Mouse (Mus musculus) midbrain, postnatal 0 days (tissue): Measurements from ENCODE around the gene Shc3. TPM values are rescaled to one million over a fixed set of nuclear protein-coding genes. Genes with fewer than 3 reads are reported as not detected.

Experiments used
- ATAC-seq: fragments of 200-750 bp; cut with Nextera tagmentation; 2 replicates; pipeline ENCODE4 v1.8.0; 2017; ENCODE audit warnings: moderate number of reproducible peaks, mild to moderate bottlenecking, moderate TSS enrichment, moderate library complexity; ENCODE audit not compliant: low FRiP score
- DNase-seq: peaks from one replicate; pipeline ENCODE4 v3.0.0-alpha.2; 2015; ENCODE audit warnings: low spot score
- H3K27ac ChIP-seq: fragments of 300-500 bp; sonication (generic); 2 replicates; pipeline ENCODE4 v1.5.1; 2014; ENCODE audit warnings: low read depth, mild to moderate bottlenecking, low read length, mixed read lengths
- H3K27me3 ChIP-seq: fragments of 300-500 bp; sonication (generic); 2 replicates; pipeline ENCODE4 v1.6.1; 2014; ENCODE audit warnings: low read length, control low read depth, mixed read lengths; ENCODE audit not compliant: insufficient read depth
- H3K36me3 ChIP-seq: fragments of 300-500 bp; sonication (generic); 2 replicates; pipeline ENCODE4 v1.6.1; 2014; ENCODE audit warnings: low read length, control low read depth, mixed read lengths; ENCODE audit not compliant: insufficient read depth
- H3K4me1 ChIP-seq: fragments of 300-500 bp; sonication (generic); 2 replicates; pipeline ENCODE4 v1.6.1; 2014; ENCODE audit warnings: mild to moderate bottlenecking, control low read depth, antibody characterized with exemption, low read length, mixed read lengths; ENCODE audit not compliant: insufficient read depth
- H3K4me2 ChIP-seq: fragments of 300-500 bp; sonication (generic); 2 replicates; pipeline ENCODE4 v1.6.1; 2014; ENCODE audit warnings: low read depth, mild to moderate bottlenecking, low read length, mixed read lengths; ENCODE audit not compliant: poor library complexity, severe bottlenecking
- H3K4me3 ChIP-seq: fragments of 300-500 bp; sonication (generic); 2 replicates; pipeline ENCODE4 v1.5.1; 2014; ENCODE audit warnings: low read depth, mild to moderate bottlenecking, low read length, moderate library complexity
- H3K9ac ChIP-seq: fragments of 300-500 bp; sonication (generic); replicated peaks from 2 replicates; pipeline ENCODE4 v1.6.1; 2014; ENCODE audit warnings: mild to moderate bottlenecking, low read length, moderate library complexity, mixed read lengths; ENCODE audit not compliant: poor library complexity, severe bottlenecking
- H3K9me3 ChIP-seq: fragments of 300-500 bp; sonication (generic); 2 replicates; pipeline ENCODE4 v1.6.1; 2016; ENCODE audit warnings: low read length, control low read depth
- CTCF ChIP-seq: IDR thresholded peaks from 2 replicates; pipeline ENCODE4 v1.5.1; 2016; ENCODE audit warnings: antibody characterized with exemption, mild to moderate bottlenecking
- WGBS: fragments of 180-500 bp; shearing (Covaris S2); extraction: QIAGEN DNeasy Blood & Tissue Kit; methylation state at CpG from one replicate; pipeline ENCODE4 v1.1.7; 2014; 5-methylcytosine and 5-hydroxymethylcytosine counted together
- polyA plus RNA-seq: library from polyadenylated mRNA; unstranded; fragments of >200 nt; fragmentation: Nextera tagmentation; extraction: Ambion mirVana; gene quantifications from 2 replicates; pipeline ENCODE4 v1.2.1, GENCODE M21; 2015
- total RNA-seq: library from RNA; depleted of rRNA; stranded (reverse); fragments of >200 nt; gene quantifications from 2 replicates; pipeline ENCODE4 v1.2.3, GENCODE M21; 2014

The Shc3 gene
- total and polyA plus RNA-seq, 2 experiments from 2014 or later: 10.4 to 119 TPM

DNA sequence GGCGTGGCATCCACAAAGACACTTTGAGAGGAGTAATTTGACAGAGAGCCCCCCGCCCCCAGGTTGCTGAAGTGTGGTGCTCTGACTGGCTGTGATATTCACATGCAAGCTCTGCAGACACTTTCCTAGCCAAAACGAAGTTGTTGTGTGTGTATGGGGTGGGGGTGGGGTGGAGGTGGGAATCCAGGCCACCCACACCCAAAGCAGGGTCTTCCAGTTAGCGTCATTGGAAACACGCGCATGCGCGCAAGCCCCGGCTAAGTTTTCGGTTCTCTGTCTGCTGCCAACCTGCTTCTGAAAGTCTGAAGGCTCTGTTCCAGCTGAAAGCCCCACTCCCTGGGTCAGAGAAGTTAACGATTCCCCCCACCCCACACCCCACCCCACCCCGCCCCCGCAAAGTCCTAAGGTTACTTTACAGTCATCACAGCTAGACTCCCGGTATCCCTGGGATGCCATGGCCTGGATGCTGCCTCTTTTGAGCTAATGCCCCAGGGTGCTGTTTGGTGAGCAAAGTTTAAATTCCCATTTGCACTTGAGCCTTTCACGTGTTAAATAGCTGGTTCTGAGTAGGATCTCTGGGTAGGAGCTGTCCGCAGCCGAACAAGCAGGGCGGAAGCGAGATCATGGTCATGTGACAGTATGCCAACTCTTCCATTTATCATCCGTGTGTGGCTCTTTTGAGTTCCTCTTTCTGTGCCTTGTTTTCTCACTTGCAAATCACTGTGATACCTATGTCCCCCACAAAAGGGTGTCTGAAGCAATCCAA is 168.3 kb downstream of the Shc3 start:
- peak overlapping the region; percentile 38 for H3K27ac ChIP-seq

DNA sequence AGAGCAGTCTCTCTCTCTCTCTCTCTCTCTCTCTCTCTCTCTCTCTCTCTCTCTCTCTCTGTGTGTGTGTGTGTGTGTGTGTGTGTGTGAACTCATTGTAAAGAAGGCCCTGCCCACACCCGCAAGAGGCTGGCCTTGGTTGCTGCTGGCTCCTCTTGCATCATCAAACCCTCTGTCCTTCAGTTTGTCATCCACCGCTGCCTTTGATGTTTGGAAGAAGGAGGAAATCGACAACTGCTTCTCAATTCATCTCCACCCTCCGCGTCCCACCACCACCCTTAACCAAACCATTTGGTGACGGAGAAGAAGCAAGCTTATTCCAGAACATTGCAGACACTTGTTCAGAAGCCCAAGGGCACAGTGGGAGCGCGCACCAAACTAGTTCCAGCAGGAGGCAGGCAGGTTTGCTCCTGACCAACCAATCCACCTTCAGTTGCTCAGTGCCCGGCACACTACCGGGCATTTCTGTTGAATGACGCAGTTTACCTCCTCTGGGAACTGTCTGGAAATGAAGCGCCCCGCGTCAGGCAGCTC is 169.0 kb downstream of the Shc3 start:
- no peak for DNase-seq
- H3K4me3 ChIP-seq: peak overlapping the region; percentile 31
- peak; percentile 78 for ATAC-seq
- H3K4me1 ChIP-seq: no peaks in the 10 kb centered on the region; the same call in 1 of the 2 replicates
- H3K36me3 ChIP-seq: no peaks in the 10 kb centered on the region
- WGBS: 32% methylated on average over 13 of the region's 14 CpGs
- H3K9ac ChIP-seq: peak overlapping the region; percentile 42
- peak overlapping the region; percentile 68 for H3K4me2 ChIP-seq
- H3K9me3 ChIP-seq: no peaks in the 10 kb centered on the region
- no peaks in the 10 kb centered on the region for H3K27me3 ChIP-seq
- H3K27ac ChIP-seq: peak overlapping the region; percentile 38
- peak; percentile 32; the same call in 1 of the 2 replicates for TF ChIP-seq CTCF

More for the DNA sequence above, 168.3 kb downstream of the Shc3 start:
- ATAC-seq (peak; percentile 88), DNase-seq (peak; percentile 82)
- Histone ChIP-seq H3K27me3 (no peaks in the 10 kb centered on the region), H3K36me3 (no peaks in the 10 kb centered on the region), H3K9ac (peak overlapping the region; percentile 42), H3K4me2 (peak overlapping the region; percentile 68), H3K4me3 (peak overlapping the region; percentile 31), H3K4me1 (no peaks in the 10 kb centered on the region; the same call in 1 of the 2 replicates), H3K9me3 (no peaks in the 10 kb centered on the region)
- WGBS: 10% methylated on average over 20 of the region's 20 CpGs
- TF ChIP-seq CTCF: no peak

DNA sequence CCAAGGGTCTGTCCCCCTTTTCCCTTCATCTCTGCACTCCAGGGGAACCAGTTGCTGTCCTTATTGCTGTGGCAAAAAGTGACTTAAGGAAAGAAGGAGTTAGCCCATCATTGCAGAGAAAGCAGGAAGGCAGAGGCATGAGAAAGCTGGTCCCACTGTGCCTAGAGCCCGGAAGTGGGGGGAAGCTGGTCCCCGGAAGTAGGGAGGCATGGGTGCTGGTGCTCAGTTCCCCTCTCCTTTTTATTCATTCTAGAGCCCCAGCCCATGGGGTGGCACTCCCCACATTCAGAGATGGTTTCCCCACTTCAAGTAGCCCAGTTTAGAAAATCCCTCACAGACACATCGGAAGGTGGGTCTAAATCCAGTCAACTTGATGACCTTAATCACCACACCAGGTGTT is 169.7 kb downstream of the Shc3 start:
- whole genome bisulfite sequencing: 95% methylated on average over 3 of the region's 3 CpGs
- H3K27ac ChIP-seq: no peak overlapping the region

DNA sequence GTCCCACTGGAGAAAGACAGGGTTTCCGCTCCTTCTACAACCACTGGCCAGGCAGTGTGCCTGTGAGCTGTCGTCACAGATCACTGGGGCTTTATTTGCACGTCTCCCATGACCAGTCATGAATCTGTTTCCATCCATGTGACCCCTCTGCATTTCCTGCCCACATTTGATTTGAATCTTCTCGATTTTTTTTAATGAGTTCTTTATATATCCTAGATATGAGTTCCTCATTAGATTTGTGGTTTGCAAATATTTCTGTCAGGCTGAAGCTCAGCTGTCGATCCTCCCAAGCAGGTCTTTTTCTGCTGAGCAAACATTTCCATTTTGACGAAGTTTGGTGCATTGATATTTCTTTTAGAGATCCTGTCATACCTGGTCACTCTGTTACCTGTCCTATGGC is 171.4 kb downstream of the Shc3 start:
- no peak for TF ChIP-seq CTCF
- Histone ChIP-seq H3K4me3 (no peak overlapping the region), H3K27me3 (no peaks in the 10 kb centered on the region), H3K4me2 (no peak overlapping the region), H3K9ac (no peak overlapping the region), H3K4me1 (no peaks in the 10 kb centered on the region; the same call in 1 of the 2 replicates), H3K36me3 (no peaks in the 10 kb centered on the region), H3K9me3 (no peaks in the 10 kb centered on the region), H3K27ac (no peak overlapping the region)
- ATAC-seq (no peak), DNase-seq (no peak)
- 91% methylated on average over 6 of the region's 6 CpGs for WGBS

More for the DNA sequence above, 169.7 kb downstream of the Shc3 start:
- no peak for ATAC-seq
- Histone ChIP-seq H3K4me3 (no peak overlapping the region), H3K9ac (no peak overlapping the region), H3K4me2 (no peak overlapping the region), H3K4me1 (no peaks in the 10 kb centered on the region; the same call in 1 of the 2 replicates), H3K27me3 (no peaks in the 10 kb centered on the region), H3K9me3 (no peaks in the 10 kb centered on the region), H3K36me3 (no peaks in the 10 kb centered on the region)
- TF ChIP-seq CTCF: no peak
- no peak for DNase-seq

DNA sequence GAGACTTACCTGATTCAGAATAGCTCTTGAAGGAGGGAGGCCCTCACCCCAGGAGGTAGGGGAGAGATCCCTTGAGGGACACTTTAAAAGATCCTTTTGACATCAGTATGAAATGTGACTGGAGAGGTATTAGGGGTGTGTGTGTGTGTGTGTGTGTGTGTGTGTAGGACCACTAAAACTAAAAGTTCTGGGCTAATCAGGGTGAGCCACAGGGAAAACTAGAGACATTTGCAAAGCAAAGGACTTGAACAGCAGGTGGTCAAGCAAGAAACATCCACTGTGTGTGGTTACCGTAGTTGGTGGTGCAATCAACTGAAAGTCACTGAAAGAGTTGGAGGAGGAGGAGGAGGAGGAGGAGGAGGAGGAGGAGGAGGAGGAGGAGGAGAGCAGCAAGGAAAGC is 177.0 kb downstream of the Shc3 start:
- no peaks in the 10 kb centered on the region for H3K9me3 ChIP-seq

DNA sequence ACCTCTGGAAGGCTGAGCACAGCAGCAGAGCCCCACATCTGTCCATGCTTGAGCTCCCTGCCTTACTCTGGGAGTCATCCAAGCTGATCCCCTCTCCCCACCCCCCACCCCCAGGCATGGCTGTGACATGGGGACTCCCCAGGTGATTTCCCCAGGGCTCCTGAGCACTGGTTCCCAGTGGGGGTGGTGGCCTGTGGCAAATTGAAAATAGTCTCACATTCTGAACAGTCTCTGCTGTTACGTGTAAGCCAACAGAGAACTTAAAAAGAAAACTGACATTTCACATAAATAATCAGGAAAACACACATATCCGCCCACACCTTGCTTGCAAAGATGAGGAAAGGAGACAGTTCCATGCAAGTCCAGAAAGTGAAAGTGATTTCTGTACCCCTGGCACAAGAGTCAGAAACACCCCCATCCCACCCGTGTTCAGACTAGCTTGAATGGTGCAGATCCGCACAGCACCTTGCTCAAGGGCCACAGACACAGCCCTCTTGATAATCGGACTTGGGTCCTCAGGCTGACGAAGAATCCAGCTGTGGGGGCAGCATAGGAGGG is 177.8 kb downstream of the Shc3 start:
- no peak overlapping the region for H3K27ac ChIP-seq
- H3K4me1 ChIP-seq: no peaks in the 10 kb centered on the region
- no peak overlapping the region for H3K9ac ChIP-seq
- DNase-seq: no peak
- no peaks in the 10 kb centered on the region for H3K9me3 ChIP-seq
- 93% methylated on average over 6 of the region's 6 CpGs for WGBS
- no peak overlapping the region for H3K4me3 ChIP-seq
- TF ChIP-seq CTCF: no peak
- ATAC-seq: no peak
- H3K36me3 ChIP-seq: no peaks in the 10 kb centered on the region
- H3K4me2 ChIP-seq: no peak overlapping the region
- no peaks in the 10 kb centered on the region for H3K27me3 ChIP-seq

More for the DNA sequence above, 177.0 kb downstream of the Shc3 start:
- no peak for ATAC-seq
- Histone ChIP-seq H3K27me3 (no peaks in the 10 kb centered on the region), H3K4me2 (no peak overlapping the region), H3K36me3 (no peaks in the 10 kb centered on the region), H3K27ac (no peak overlapping the region), H3K9ac (no peak overlapping the region), H3K4me3 (no peak overlapping the region), H3K4me1 (no peaks in the 10 kb centered on the region)
- WGBS: 56% methylated on average over 1 of the region's 1 CpGs
- DNase-seq: no peak
- no peak for TF ChIP-seq CTCF
